Mouse (Mus musculus): ENCODE data around the gene Prkaca. TPM values are rescaled to one million over a fixed set of nuclear protein-coding genes. Genes with fewer than 3 reads are reported as not detected.
A peak's percentile ranks its signal among the peaks of the same experiment; 100 is the strongest.

The Prkaca gene
- total RNA-seq (2021): 100 to 1,000 TPM; 837 to 892 TPM
- long read RNA-seq, experiment 1, transcript Prkaca-201 (10 exons, 2,276 nt): major isoform, 2,074 of 2,164 reads
- long read RNA-seq, experiment 1, partial matches to known transcripts: 73 of 2,164 reads
- long read RNA-seq, experiment 1, other reads (novel, unspliced or antisense): 17 of 2,164 reads
- long read RNA-seq, experiment 2, transcript Prkaca-201 (10 exons, 2,276 nt): major isoform, 2,628 of 2,753 reads
- long read RNA-seq, experiment 2, partial matches to known transcripts: 86 of 2,753 reads
- long read RNA-seq, experiment 2, other reads (novel, unspliced or antisense): 39 of 2,753 reads

GRCm38 (mm10) chr8:83972150-83973120 is at the start of gene Prkaca:
Prkaca (plus strand) TSS chr8:83972993.
- DNase-seq (ENCODE audit: low spot score in 2 of 2): peak; percentile 92 to 97

DNA sequence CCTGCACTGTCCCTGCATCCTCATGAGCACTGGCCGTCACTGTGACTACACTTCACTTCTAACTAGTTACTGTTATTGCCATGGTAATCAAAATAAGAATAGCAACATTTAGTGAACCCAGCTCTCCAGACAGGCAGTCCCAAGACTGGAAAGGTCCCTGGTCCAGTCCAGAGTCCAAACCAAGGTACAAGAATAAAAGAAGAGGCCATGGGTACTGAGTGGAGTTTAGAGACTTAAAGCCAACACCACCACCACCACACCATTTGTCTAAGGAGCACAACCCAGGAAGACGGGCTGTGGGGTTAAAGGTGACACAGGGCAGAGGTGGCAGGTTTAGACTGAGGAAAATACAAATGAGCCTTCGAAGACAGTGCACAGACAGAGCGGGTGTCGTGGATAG is 48.2 kb upstream of the Prkaca start:
- no peak for DNase-seq (ENCODE audit: low spot score in 2 of 2)

- no peak for DNase-seq (ENCODE audit: low spot score in 2 of 2)
These were observed 46.5 kb upstream of the Prkaca start for GRCm38 (mm10) chr8:83926266-83926665.

DNA sequence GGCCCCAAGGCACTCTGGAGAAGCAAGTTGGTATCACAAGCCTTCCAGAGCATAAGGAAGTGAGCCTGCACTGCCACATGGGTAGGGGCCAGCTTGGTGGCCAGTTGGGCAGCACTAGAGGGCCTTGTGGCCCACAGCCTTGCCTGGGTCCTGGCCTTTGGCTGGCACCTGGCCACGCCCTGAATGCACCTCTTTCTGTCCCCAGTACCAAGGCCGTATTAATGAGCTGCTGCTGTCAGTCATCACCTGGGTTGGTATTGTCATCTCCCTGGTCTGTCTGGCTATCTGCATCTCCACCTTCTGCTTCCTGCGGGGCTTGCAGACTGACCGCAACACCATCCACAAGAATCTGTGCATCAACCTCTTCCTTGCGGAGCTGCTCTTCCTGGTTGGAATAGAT is 38.6 kb upstream of the Prkaca start:
- no peak for DNase-seq (ENCODE audit: low spot score in 2 of 2)

DNA sequence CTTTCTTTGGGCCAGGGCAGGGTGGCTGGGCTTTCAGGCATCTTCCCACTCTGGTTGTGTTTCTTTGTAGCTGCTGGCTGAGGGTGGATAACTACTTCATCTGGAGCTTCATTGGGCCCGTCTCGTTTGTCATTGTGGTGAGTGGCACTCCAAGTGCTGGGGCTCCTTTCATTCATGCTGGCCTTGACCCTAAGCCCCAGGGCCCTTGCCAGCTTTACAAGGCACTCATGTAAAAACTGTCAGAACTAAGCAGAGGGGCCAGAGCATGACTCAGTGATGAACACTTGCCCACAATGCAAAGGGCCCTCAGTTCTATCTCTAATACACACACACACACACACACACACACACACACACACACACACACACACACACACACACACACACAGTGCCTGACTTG is 37.8 kb upstream of the Prkaca start:
- DNase-seq (ENCODE audit: low spot score in 2 of 2): no peak

- DNase-seq (ENCODE audit: low spot score in 2 of 2): no peak
These were observed 37.4 kb upstream of the Prkaca start for GRCm38 (mm10) chr8:83935435-83935834.

GRCm38 (mm10) chr8:83937645-83938044 is 35.1 kb upstream of the Prkaca start:
- DNase-seq (ENCODE audit: low spot score in 2 of 2): no peak

GRCm38 (mm10) chr8:83938330-83938729 is 34.5 kb upstream of the Prkaca start:
- peak in 1 of 2 experiments; percentile 20 for DNase-seq (ENCODE audit: low spot score in 2 of 2)

DNA sequence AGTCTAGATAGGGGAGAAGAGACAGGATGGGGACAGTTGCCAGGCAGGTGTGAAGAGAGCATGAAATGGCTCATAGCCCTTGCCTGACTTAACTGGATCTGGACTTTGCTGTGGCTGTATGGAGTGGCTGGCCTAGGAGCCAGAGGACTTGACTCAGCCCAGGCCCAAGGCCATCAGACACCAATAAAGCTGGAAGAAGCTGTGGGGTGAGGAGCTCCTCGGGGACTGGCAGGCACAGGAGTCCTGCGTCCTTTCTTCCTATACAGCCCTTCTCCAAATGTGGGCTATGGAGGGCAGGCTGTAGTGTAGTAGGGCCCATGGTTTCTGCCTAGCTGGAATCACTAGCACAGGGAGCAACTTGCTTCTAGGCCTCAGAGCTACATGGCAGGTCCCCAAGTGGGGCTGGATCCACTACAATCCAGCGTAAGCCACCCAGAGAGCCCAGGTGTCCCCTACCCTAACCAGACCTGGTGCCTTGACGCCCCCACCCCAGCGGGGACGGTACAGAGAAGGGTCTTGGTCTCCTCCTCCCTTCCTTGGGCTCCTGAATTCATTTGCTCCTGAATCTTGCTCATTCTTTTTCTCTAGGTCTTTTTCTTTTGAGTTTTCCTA is 31.6 kb upstream of the Prkaca start:
- no peak for DNase-seq (ENCODE audit: low spot score in 2 of 2)

- no peak for DNase-seq (ENCODE audit: low spot score in 2 of 2)
These were observed 30.3 kb upstream of the Prkaca start for GRCm38 (mm10) chr8:83942446-83942845.

DNA sequence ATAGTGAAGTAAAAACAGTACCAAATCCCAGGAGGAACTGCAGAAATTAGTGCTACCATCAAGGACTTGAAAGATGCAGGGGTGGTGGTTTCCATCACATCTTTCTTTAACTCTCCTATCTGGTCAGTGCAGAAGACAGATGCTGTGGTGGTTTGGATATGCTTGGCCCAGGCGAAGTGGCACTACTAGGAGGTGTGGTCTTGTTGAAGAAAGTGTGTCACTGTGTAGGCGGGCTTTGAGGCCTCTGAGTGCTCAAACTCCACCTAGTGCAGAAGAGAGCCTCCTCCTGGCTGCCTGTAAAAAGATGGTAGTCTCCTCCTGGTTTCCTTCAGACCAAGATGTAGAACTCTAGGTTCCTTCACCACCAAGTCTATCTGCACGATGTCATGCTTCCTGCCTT is 27.3 kb upstream of the Prkaca start:
- DNase-seq (ENCODE audit: low spot score in 2 of 2): no peak

- DNase-seq (ENCODE audit: low spot score in 2 of 2): no peak
These were observed 18.1 kb upstream of the Prkaca start for GRCm38 (mm10) chr8:83954749-83955105.

DNA sequence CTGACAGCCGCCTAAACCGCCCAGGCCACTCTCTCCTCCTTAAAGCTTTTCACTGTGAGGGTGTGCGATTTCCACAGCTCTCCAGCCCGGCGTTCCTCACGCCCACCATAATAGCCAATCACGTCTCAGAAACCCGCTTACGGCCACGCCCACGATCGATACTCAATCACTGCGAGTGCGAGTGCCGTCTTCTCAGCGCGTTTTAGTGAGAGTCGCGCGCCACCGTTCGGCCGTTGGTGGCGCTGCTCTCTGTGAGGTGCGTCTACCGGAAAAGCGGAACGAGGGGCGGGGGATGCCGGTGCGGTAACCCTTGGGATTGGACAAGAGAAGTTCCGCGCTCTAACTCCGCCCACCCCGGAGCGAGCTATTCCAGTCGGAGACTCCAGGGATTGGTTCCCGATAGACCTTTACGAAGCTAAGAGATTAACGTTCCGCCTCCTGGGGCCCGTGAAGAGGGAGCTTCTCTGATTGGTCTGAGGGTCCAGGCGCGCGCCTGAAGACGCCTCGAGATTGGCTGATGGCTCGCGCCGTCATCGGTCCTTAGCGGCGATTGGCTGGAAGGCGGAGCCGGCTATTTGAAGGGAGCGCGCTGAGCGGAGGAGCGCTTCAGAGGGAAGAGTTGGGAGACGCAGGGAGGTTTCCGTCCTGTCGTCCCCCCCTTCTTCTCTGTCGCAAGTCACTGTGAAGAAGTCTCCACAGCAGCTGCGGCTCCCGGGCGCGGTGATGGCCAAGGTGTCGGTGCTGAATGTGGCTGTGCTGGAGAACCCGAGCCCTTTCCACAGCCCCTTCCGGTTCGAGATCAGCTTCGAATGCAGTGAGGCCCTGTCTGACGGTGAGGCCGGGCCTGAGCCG is 17.5 kb upstream of the Prkaca start, which contains the start of the genes Gm10644 and Asf1b:
TSS of gene Gm10644 (minus strand) at position 100 of the 852 bp plus-strand sequence.
TSS of gene Asf1b (plus strand) at position 402 of the 852 bp plus-strand sequence.
- DNase-seq (ENCODE audit: low spot score in 2 of 2): peak; percentile 88 to 97

GRCm38 (mm10) chr8:83955958-83956218 is 16.9 kb upstream of the Prkaca start:
- DNase-seq (ENCODE audit: low spot score in 2 of 2): no peak

DNA sequence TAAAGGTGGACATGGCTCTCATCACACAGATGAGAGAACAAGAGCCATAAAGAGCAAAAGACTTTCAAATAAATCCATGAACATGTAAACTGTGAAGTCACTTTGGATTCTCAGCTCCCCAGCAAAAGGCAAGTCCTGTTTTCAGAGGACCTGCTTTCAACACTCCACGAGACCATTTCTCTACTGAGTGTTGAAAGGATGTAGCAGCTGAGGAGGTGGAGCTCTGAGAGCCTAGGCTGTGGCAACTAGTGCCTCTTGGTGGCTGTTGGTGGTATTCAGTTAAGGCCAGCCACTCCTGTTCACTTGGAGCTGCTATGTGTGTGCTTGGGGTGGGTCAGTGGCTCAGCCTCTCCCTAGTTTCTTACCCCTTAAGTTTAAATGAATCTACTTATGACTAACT is 16.0 kb upstream of the Prkaca start:
- no peak for DNase-seq (ENCODE audit: low spot score in 2 of 2)

DNA sequence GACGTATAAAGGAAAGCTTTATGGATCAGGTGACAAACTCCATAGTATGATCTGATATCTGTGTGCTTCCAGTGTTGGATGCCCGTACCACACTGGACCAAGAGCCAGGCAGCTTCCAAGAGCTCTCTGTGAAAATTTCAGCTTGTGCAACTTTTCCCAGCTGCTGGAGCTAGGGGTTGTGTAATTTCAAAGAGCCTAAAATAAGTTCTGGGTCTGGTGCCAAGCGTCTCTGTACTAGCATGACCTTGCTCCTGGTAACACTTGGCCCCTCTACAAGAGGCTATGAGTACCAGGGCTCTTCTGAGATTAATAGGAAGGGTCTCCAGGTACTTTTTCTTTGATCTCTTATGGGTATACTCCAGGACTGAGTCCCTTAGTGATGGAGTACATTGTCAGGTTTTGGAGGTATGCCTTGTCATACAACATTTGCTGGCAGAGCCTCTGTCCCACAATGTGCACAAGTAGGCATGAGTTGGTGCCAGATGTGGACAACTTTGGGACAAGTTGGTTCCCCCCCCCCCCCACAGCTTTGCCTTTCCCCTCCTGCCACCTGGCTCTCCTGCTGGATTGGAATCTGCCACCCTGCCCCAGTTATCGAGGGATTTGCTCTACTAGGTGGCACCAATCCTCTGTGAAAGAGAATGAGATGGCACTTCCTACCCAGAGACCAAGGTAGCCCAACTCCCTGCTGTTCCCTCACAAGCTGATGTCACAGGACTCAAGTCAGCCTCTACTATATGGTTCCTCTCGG is 8.6 kb upstream of the Prkaca start:
- DNase-seq (ENCODE audit: low spot score in 2 of 2): no peak

DNA sequence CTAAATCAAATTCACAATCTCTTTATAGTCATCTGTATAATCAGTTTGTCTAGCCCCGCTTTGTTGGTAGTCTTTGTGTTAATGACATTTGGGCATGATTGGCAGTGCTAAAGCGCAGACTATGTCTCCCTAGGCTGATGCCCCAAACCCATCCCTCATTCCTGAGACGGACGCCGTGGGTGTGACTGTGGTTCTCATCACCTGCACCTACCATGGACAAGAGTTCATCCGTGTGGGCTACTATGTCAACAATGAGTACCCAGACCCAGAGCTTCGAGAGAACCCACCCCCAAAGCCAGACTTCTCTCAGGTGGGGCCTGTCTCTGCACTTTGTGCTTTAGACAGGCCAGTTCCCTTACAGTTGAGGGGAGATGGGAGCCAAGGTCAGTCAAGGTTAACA is 5.1 kb upstream of the Prkaca start:
- DNase-seq (ENCODE audit: low spot score in 2 of 2): no peak

GRCm38 (mm10) chr8:83971121-83971520 is 1.7 kb upstream of the Prkaca start:
- no peak for DNase-seq (ENCODE audit: low spot score in 2 of 2)

- no peak for DNase-seq (ENCODE audit: low spot score in 2 of 2)
These were observed 1.1 kb upstream of the Prkaca start for GRCm38 (mm10) chr8:83971661-83972060.

All from gastrocnemius, postnatal 4 days (tissue).